Mouse (Mus musculus) liver, embryonic 16.5 days (tissue): ENCODE measurements around the gene Dennd1b. TPM values are rescaled to one million over a fixed set of nuclear protein-coding genes. Genes with fewer than 3 reads are reported as not detected.

ENCODE experiments used
- ATAC-seq: fragments of 200-750 bp; cut with Nextera tagmentation; 2 replicates; pipeline ENCODE4 v1.8.0; 2017; ENCODE audit warnings: low read depth, mild to moderate bottlenecking, moderate number of reproducible peaks, moderate library complexity
- H3K27ac ChIP-seq: fragments of 300-500 bp; sonication (generic); 2 replicates; pipeline ENCODE4 v1.5.1; 2014; ENCODE audit warnings: mild to moderate bottlenecking, low read length
- H3K27me3 ChIP-seq: fragments of 300-500 bp; sonication (generic); 2 replicates; pipeline ENCODE4 v1.6.1; 2014; ENCODE audit warnings: low read depth, low read length, mixed read lengths; ENCODE audit not compliant: control insufficient read depth, insufficient read depth
- H3K36me3 ChIP-seq: fragments of 300-500 bp; sonication (generic); 2 replicates; pipeline ENCODE4 v1.6.1; 2014; ENCODE audit warnings: mild to moderate bottlenecking; ENCODE audit not compliant: control insufficient read depth, insufficient read depth
- H3K4me1 ChIP-seq: fragments of 300-500 bp; sonication (generic); 2 replicates; pipeline ENCODE4 v1.6.1; 2014; ENCODE audit warnings: low read depth, low read length, mixed read lengths; ENCODE audit not compliant: control insufficient read depth
- H3K4me2 ChIP-seq: fragments of 300-500 bp; sonication (generic); 2 replicates; pipeline ENCODE4 v1.6.1; 2014; ENCODE audit warnings: low read depth, low read length, mixed read lengths
- H3K4me3 ChIP-seq: fragments of 300-500 bp; sonication (generic); 2 replicates; pipeline ENCODE4 v1.5.1; 2014; ENCODE audit warnings: low read depth, mild to moderate bottlenecking, low read length
- H3K9ac ChIP-seq: fragments of 300-500 bp; sonication (generic); 2 replicates; pipeline ENCODE4 v1.6.1; 2014; ENCODE audit warnings: low read depth, low read length
- H3K9me3 ChIP-seq: fragments of 300-500 bp; sonication (generic); replicated peaks from 2 replicates; pipeline ENCODE4 v1.6.1; 2016; ENCODE audit warnings: low read length; ENCODE audit not compliant: control insufficient read depth
- WGBS: fragments of 180-500 bp; shearing (Covaris S2); extraction: QIAGEN DNeasy Blood & Tissue Kit; methylation state at CpG from one replicate; pipeline ENCODE4 v1.1.7; 2014; ENCODE audit not compliant: insufficient replicate concordance; 5-methylcytosine and 5-hydroxymethylcytosine counted together
- polyA plus RNA-seq: library from polyadenylated mRNA; unstranded; fragments of >200 nt; fragmentation: Nextera tagmentation; extraction: Ambion mirVana; gene quantifications from 2 replicates; pipeline ENCODE4 v1.2.1, GENCODE M21; 2015

Dennd1b gene
- polyA plus RNA-seq, 1 experiment from 2014 or later: 1.8 TPM

GRCm38 (mm10) chr1:139096369-139096768 lies 133.1 kb downstream of the Dennd1b start:
- no peaks in the 10 kb centered on the region for H3K9me3 ChIP-seq
- H3K9ac ChIP-seq: no peak overlapping the region
- whole genome bisulfite sequencing: 69% methylated on average over 6 of the region's 6 CpGs
- no peak overlapping the region for H3K4me2 ChIP-seq
- no peak overlapping the region for H3K27ac ChIP-seq
- no peak overlapping the region for H3K4me3 ChIP-seq
- 0 out of 2 replicates have a peak, but pooled peaks have one; percentile 53 for ATAC-seq
- H3K4me1 ChIP-seq: no peaks in the 10 kb centered on the region
- H3K36me3 ChIP-seq: no peaks in the 10 kb centered on the region
- H3K27me3 ChIP-seq: no peaks in the 10 kb centered on the region

GRCm38 (mm10) chr1:139098088-139098487 lies 134.9 kb downstream of the Dennd1b start:
- no peak overlapping the region for H3K4me2 ChIP-seq
- H3K27ac ChIP-seq: no peak overlapping the region
- no peaks in the 10 kb centered on the region for H3K9me3 ChIP-seq
- 69% methylated on average over 4 of the region's 4 CpGs for WGBS
- no peak overlapping the region for H3K9ac ChIP-seq
- ATAC-seq: peak; percentile 64; the same call in 1 of the 2 replicates
- no peak overlapping the region for H3K4me3 ChIP-seq
- H3K4me1 ChIP-seq: no peaks in the 10 kb centered on the region
- H3K36me3 ChIP-seq: peaks cover 4% of the 10 kb centered on the region; the same call in 1 of the 2 replicates
- no peaks in the 10 kb centered on the region for H3K27me3 ChIP-seq

GRCm38 (mm10) chr1:139101725-139102124 lies 138.5 kb downstream of the Dennd1b start:
- no peak for ATAC-seq
- no peaks in the 10 kb centered on the region for H3K4me1 ChIP-seq
- H3K4me3 ChIP-seq: no peak overlapping the region
- H3K9me3 ChIP-seq: no peaks in the 10 kb centered on the region
- H3K36me3 ChIP-seq: peaks cover 4% of the 10 kb centered on the region
- no peak overlapping the region for H3K9ac ChIP-seq
- no peak overlapping the region for H3K4me2 ChIP-seq
- 72% methylated on average over 9 of the region's 9 CpGs for WGBS
- H3K27me3 ChIP-seq: no peaks in the 10 kb centered on the region
- no peak overlapping the region for H3K27ac ChIP-seq

- Histone ChIP-seq H3K4me3 (no peak overlapping the region), H3K4me1 (no peaks in the 10 kb centered on the region), H3K27ac (no peak overlapping the region), H3K27me3 (no peaks in the 10 kb centered on the region), H3K9me3 (no peaks in the 10 kb centered on the region), H3K4me2 (no peak overlapping the region), H3K36me3 (no peaks in the 10 kb centered on the region; the same call in 1 of the 2 replicates), H3K9ac (no peak overlapping the region)
- WGBS: 72% methylated on average over 2 of the region's 2 CpGs
- no peak for ATAC-seq
Observed at GRCm38 (mm10) chr1:139108251-139108650, 145.0 kb downstream of the Dennd1b start.

DNA sequence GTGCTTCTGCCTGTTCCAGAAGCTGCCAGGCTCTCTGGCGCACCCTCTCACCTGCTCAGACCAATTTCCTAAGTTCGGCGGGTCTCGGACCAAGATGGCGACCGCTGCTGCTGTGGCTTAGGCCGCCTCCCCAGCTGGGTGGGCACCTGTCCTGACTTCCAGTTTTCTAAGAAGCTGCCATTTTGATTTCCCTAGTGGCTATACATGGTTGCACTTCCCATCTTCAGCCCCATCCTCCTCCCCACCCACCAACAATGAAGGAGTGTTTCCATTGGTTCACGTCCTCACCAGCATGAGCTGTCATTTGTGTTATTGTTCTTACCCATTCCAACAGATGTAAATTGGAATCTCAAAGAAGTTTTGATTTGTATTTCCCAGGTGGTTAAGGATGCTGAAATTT lies 159.4 kb downstream of the Dennd1b start:
- ATAC-seq: no peak
- Histone ChIP-seq H3K4me1 (no peaks in the 10 kb centered on the region), H3K9me3 (no peaks in the 10 kb centered on the region), H3K4me2 (no peak overlapping the region), H3K36me3 (no peaks in the 10 kb centered on the region), H3K27me3 (no peaks in the 10 kb centered on the region), H3K4me3 (no peak overlapping the region), H3K27ac (no peak overlapping the region), H3K9ac (no peak overlapping the region)
- 86% methylated on average over 8 of the region's 8 CpGs for WGBS

DNA sequence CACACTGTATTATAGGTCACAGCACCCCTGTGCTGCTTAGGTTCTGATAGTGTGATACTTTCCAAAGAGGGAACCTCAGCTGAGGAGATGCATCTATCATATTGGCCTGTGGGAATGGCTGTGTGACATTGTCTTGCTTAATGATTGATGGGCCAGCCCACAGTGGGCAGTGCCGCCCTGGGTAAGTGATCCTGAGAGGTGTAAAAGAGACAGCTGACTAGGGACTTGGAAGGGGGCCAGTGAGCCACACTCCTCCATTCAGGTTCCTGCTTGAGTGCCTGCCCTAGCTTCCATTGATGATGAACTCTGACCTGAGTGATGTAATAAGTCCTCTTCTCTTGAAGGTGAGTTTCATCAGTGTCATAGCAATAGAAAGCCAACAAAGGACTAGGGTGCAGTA lies 176.4 kb downstream of the Dennd1b start:
- H3K9ac ChIP-seq: no peak overlapping the region
- H3K4me2 ChIP-seq: no peak overlapping the region
- no peak for ATAC-seq
- no peak overlapping the region for H3K4me3 ChIP-seq
- no peak overlapping the region for H3K27ac ChIP-seq
- H3K9me3 ChIP-seq: no peaks in the 10 kb centered on the region
- H3K36me3 ChIP-seq: peaks cover 7% of the 10 kb centered on the region
- WGBS: 79% methylated on average over 1 of the region's 1 CpGs
- H3K4me1 ChIP-seq: no peaks in the 10 kb centered on the region
- H3K27me3 ChIP-seq: no peaks in the 10 kb centered on the region

- peaks cover 7% of the 10 kb centered on the region for H3K36me3 ChIP-seq
- 73% methylated on average over 1 of the region's 2 CpGs for WGBS
- no peaks in the 10 kb centered on the region for H3K27me3 ChIP-seq
- no peaks in the 10 kb centered on the region for H3K4me1 ChIP-seq
- no peak overlapping the region for H3K27ac ChIP-seq
- no peak overlapping the region for H3K4me3 ChIP-seq
- H3K9me3 ChIP-seq: no peaks in the 10 kb centered on the region
- H3K9ac ChIP-seq: no peak overlapping the region
- H3K4me2 ChIP-seq: no peak overlapping the region
- ATAC-seq: no peak
Observed at GRCm38 (mm10) chr1:139145516-139145915, 182.3 kb downstream of the Dennd1b start.

GRCm38 (mm10) chr1:139146306-139146705 lies 183.1 kb downstream of the Dennd1b start:
- Histone ChIP-seq H3K27me3 (no peaks in the 10 kb centered on the region), H3K4me1 (no peaks in the 10 kb centered on the region), H3K4me3 (no peak overlapping the region), H3K9ac (no peak overlapping the region), H3K9me3 (no peaks in the 10 kb centered on the region), H3K36me3 (peaks cover 7% of the 10 kb centered on the region), H3K27ac (no peak overlapping the region), H3K4me2 (no peak overlapping the region)
- whole genome bisulfite sequencing: 73% methylated on average over 3 of the region's 3 CpGs
- ATAC-seq: no peak

DNA sequence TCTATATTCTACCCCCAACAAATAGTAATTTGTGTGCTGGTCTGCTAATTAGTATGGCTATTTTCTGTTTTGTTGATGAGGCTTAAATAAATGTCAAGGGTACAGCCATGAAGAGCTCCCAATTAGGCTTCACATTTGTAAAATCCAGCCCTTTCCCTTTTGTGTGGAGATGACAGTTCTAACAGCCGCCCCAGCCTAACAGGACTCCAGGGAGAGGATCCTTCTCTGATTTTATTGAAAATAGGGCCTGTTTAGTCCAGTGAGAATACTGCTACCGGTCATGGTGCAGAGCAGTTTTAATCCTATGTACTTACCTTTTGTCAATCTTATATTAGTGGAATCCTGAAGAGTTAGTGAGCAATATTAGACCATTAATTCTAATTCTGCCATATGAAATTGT lies 189.8 kb downstream of the Dennd1b start:
- WGBS: 81% methylated on average over 2 of the region's 2 CpGs

More for the DNA sequence above, 189.8 kb downstream of the Dennd1b start:
- ATAC-seq: no peak
- no peaks in the 10 kb centered on the region for H3K27me3 ChIP-seq
- no peak overlapping the region for H3K4me2 ChIP-seq
- H3K4me1 ChIP-seq: no peaks in the 10 kb centered on the region
- H3K9ac ChIP-seq: no peak overlapping the region
- no peaks in the 10 kb centered on the region for H3K9me3 ChIP-seq
- no peak overlapping the region for H3K27ac ChIP-seq
- no peak overlapping the region for H3K4me3 ChIP-seq
- no peaks in the 10 kb centered on the region for H3K36me3 ChIP-seq
